Mouse (Mus musculus) liver, embryonic 12.5 days (tissue): ENCODE data around the gene Vmn2r88. TPM values are rescaled to one million over a fixed set of nuclear protein-coding genes. Genes with fewer than 3 reads are reported as not detected.
"Not testable (repeated sequence)": the region's sequence is repeated elsewhere in the genome, so short reads cannot be mapped to it uniquely, and the experiment has no call there.

Experiments used
- ATAC-seq: fragments of 200-750 bp; cut with Nextera tagmentation; 2 replicates; pipeline ENCODE4 v1.8.0; 2017; ENCODE audit warnings: moderate number of reproducible peaks, mild to moderate bottlenecking, moderate library complexity
- H3K27ac ChIP-seq: fragments of 300-500 bp; sonication (generic); 2 replicates; pipeline ENCODE4 v1.5.1; 2016; ENCODE audit warnings: mild to moderate bottlenecking
- H3K27me3 ChIP-seq: fragments of 300-500 bp; sonication (generic); replicated peaks from 2 replicates; pipeline ENCODE4 v1.6.1; 2016; ENCODE audit warnings: mild to moderate bottlenecking, moderate library complexity
- H3K36me3 ChIP-seq: fragments of 300-500 bp; sonication (generic); 2 replicates; pipeline ENCODE4 v1.6.1; 2016; ENCODE audit warnings: mild to moderate bottlenecking, moderate library complexity
- H3K4me1 ChIP-seq: fragments of 300-500 bp; sonication (generic); 2 replicates; pipeline ENCODE4 v1.6.1; 2016
- H3K4me2 ChIP-seq: fragments of 300-500 bp; sonication (generic); 2 replicates; pipeline ENCODE4 v1.6.1; 2016; ENCODE audit warnings: mild to moderate bottlenecking, moderate library complexity
- H3K4me3 ChIP-seq: fragments of 300-500 bp; sonication (generic); 2 replicates; pipeline ENCODE4 v1.5.1; 2016; ENCODE audit warnings: mild to moderate bottlenecking, moderate library complexity
- H3K9ac ChIP-seq: fragments of 300-500 bp; sonication (generic); 2 replicates; pipeline ENCODE4 v1.6.1; 2016; ENCODE audit warnings: mild to moderate bottlenecking, moderate library complexity
- H3K9me3 ChIP-seq: fragments of 300-500 bp; sonication (generic); replicated peaks from 2 replicates; pipeline ENCODE4 v1.6.1; 2016; ENCODE audit warnings: mild to moderate bottlenecking, moderate library complexity
- WGBS: fragments of 180-500 bp; shearing (Covaris S2); methylation state at CpG from one replicate; pipeline ENCODE4 v1.1.7; 2016; ENCODE audit not compliant: insufficient replicate concordance; 5-methylcytosine and 5-hydroxymethylcytosine counted together
- polyA plus RNA-seq: library from polyadenylated mRNA; unstranded; fragments of >200 nt; fragmentation: Nextera tagmentation; extraction: Ambion mirVana; gene quantifications from 2 replicates; pipeline ENCODE4 v1.2.1, GENCODE M21; 2016

Gene Vmn2r88
- polyA plus RNA-seq = not detected in 2 replicates

- 46% methylated on average over 1 of the region's 1 CpGs for WGBS
- Histone ChIP-seq H3K4me3 (no peak within 1 kb of the TSS), H3K4me2 (no peak within 1 kb of the TSS), H3K9me3 (no peaks in the 10 kb centered on the region), H3K9ac (no peak within 1 kb of the TSS), H3K27ac (no peak within 1 kb of the TSS), H3K36me3 (no peaks in the 10 kb centered on the region), H3K27me3 (no peaks in the 10 kb centered on the region), H3K4me1 (no peaks in the 10 kb centered on the region)
- ATAC-seq = no peak
Observed at GRCm38 (mm10) chr14:51410520-51410919, at the start of gene Vmn2r88. Gene Vmn2r88 (plus strand): TSS chr14:51410820.

GRCm38 (mm10) chr14:51361456-51361855 lies 49.2 kb upstream of the Vmn2r88 start, which contains the start of gene Gm7247:
Gene Gm7247 (plus strand): TSS chr14:51361756.
- H3K27ac ChIP-seq = no peak within 1 kb of the TSS
- no peaks in the 10 kb centered on the region for H3K36me3 ChIP-seq
- ATAC-seq = no peak
- no peak within 1 kb of the TSS for H3K4me2 ChIP-seq
- H3K4me1 ChIP-seq = no peaks in the 10 kb centered on the region
- H3K27me3 ChIP-seq = peaks cover 24% of the 10 kb centered on the region
- H3K4me3 ChIP-seq = no peak within 1 kb of the TSS
- whole genome bisulfite sequencing = 52% methylated on average over 1 of the region's 1 CpGs
- no peak within 1 kb of the TSS for H3K9ac ChIP-seq
- H3K9me3 ChIP-seq = no peaks in the 10 kb centered on the region

GRCm38 (mm10) chr14:51382805-51383204 lies 27.8 kb upstream of the Vmn2r88 start:
- H3K4me3 ChIP-seq = no peak overlapping the region
- peaks cover 24% of the 10 kb centered on the region for H3K9me3 ChIP-seq
- H3K27me3 ChIP-seq = no peaks in the 10 kb centered on the region
- no peak overlapping the region for H3K9ac ChIP-seq
- H3K4me2 ChIP-seq = no peak overlapping the region
- no peaks in the 10 kb centered on the region for H3K36me3 ChIP-seq
- no peak overlapping the region for H3K27ac ChIP-seq
- ATAC-seq = no peak
- WGBS = 80% methylated on average over 20 of the region's 20 CpGs
- no peaks in the 10 kb centered on the region for H3K4me1 ChIP-seq

- Histone ChIP-seq H3K27ac (no peak overlapping the region), H3K9me3 (peaks cover 27% of the 10 kb centered on the region), H3K4me3 (no peak overlapping the region), H3K27me3 (no peaks in the 10 kb centered on the region), H3K9ac (no peak overlapping the region), H3K4me2 (no peak overlapping the region), H3K4me1 (no peaks in the 10 kb centered on the region), H3K36me3 (no peaks in the 10 kb centered on the region)
- ATAC-seq = no peak
- WGBS = 85% methylated on average over 10 of the region's 10 CpGs
Observed at GRCm38 (mm10) chr14:51384351-51384750, 26.3 kb upstream of the Vmn2r88 start.

DNA sequence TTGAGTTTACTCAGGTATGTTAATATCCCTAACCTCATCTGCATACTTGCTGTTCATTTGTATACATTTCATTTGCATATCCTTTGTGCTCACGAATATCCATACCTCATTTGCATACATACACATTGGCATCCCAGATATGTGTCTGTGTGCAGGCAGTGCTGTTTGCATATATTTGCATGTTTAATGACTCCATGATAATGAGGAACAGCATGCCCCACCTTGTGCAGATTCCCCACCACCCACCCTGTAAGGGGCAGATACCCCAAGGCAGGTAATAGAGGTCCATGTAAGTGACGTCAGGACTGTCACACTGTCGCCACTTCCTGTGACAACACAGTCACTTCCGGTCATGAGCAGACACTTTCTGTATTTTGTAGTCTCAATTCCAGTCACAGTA lies 24.9 kb upstream of the Vmn2r88 start:
- Histone ChIP-seq H3K4me2 (no peak overlapping the region), H3K36me3 (no peaks in the 10 kb centered on the region), H3K27me3 (no peaks in the 10 kb centered on the region), H3K27ac (no peak overlapping the region), H3K9ac (no peak overlapping the region), H3K9me3 (peaks cover 27% of the 10 kb centered on the region), H3K4me1 (no peaks in the 10 kb centered on the region), H3K4me3 (no peak overlapping the region)
- ATAC-seq = no peak
- 66% methylated on average over 4 of the region's 4 CpGs for WGBS

- Histone ChIP-seq H3K9me3 (peaks cover 23% of the 10 kb centered on the region), H3K9ac (no peak overlapping the region), H3K36me3 (no peaks in the 10 kb centered on the region), H3K27me3 (no peaks in the 10 kb centered on the region), H3K4me3 (no peak overlapping the region), H3K4me1 (no peaks in the 10 kb centered on the region), H3K27ac (no peak overlapping the region), H3K4me2 (no peak overlapping the region)
- WGBS = 85% methylated on average over 8 of the region's 8 CpGs
- ATAC-seq = no peak
Observed at GRCm38 (mm10) chr14:51387768-51388167, 22.9 kb upstream of the Vmn2r88 start.

GRCm38 (mm10) chr14:51388222-51388621 lies 22.4 kb upstream of the Vmn2r88 start:
- H3K9ac ChIP-seq = no peak overlapping the region
- H3K4me3 ChIP-seq = no peak overlapping the region
- no peak for ATAC-seq
- H3K4me2 ChIP-seq = no peak overlapping the region
- H3K36me3 ChIP-seq = no peaks in the 10 kb centered on the region
- no peaks in the 10 kb centered on the region for H3K4me1 ChIP-seq
- peaks cover 18% of the 10 kb centered on the region for H3K9me3 ChIP-seq
- no peaks in the 10 kb centered on the region for H3K27me3 ChIP-seq
- H3K27ac ChIP-seq = no peak overlapping the region
- WGBS = 86% methylated on average over 9 of the region's 9 CpGs

DNA sequence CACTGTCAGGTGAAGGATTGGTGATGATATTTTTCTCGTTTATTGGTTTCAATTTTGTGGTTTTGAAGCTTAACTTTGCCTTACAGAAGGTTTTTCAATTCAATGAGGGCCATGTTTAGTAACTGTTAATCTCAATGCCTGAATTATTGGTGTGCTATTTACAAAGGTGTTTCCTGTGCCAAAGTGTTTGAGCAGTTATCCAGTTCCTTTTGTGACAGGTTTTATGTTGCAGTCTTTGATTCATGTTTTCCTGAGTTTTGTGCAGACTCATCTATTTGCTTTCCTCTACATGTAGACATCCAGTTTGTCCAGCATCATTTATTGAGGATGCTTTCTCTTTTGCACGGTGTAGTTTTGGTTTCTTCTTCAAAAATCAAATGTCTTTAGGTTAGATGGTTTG lies 13.3 kb downstream of the Vmn2r88 start:
- H3K4me1 ChIP-seq = no peaks in the 10 kb centered on the region
- H3K36me3 ChIP-seq = no peaks in the 10 kb centered on the region
- H3K4me2 ChIP-seq = no peak overlapping the region
- H3K4me3 ChIP-seq = no peak overlapping the region
- no peak overlapping the region for H3K9ac ChIP-seq
- ATAC-seq = no peak
- 31% methylated on average over 2 of the region's 2 CpGs for WGBS
- no peak overlapping the region for H3K27ac ChIP-seq
- no peaks in the 10 kb centered on the region for H3K27me3 ChIP-seq
- H3K9me3 ChIP-seq = no peaks in the 10 kb centered on the region

- not testable (repeated sequence) for H3K4me1 ChIP-seq, H3K27ac ChIP-seq, H3K9ac ChIP-seq, H3K4me3 ChIP-seq, H3K4me2 ChIP-seq, H3K27me3 ChIP-seq, H3K9me3 ChIP-seq, H3K36me3 ChIP-seq, ATAC-seq
Observed at GRCm38 (mm10) chr14:51430138-51430537, 19.5 kb downstream of the Vmn2r88 start.

DNA sequence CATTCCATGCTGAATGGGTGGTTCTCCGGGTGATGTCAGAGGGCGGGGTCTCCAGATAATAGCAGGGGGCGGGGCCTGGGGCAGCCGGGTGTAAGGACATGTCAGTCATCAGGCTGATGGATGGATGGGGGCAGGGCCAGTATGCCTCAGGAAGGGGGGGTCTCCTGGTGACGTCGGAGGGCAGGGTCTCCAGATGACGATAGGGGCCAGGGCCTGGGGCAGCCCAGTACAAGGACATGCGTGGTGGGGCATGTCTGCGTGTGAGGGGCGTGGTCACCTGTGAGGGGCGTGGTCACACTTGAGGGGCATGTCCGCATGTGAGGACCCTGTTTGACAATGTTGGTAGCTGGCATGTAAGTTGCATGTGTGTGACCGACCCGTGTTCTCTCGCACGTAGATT lies 23.9 kb downstream of the Vmn2r88 start:
- no peak overlapping the region for H3K9ac ChIP-seq
- ATAC-seq = 0 out of 2 replicates have a peak, but pooled peaks have one; percentile 35
- no peak overlapping the region for H3K4me2 ChIP-seq
- H3K27ac ChIP-seq = no peak overlapping the region
- WGBS = 78% methylated on average over 16 of the region's 16 CpGs
- H3K36me3 ChIP-seq = no peaks in the 10 kb centered on the region
- no peak overlapping the region for H3K4me3 ChIP-seq
- H3K4me1 ChIP-seq = no peaks in the 10 kb centered on the region
- no peaks in the 10 kb centered on the region for H3K27me3 ChIP-seq
- H3K9me3 ChIP-seq = peaks cover 23% of the 10 kb centered on the region

DNA sequence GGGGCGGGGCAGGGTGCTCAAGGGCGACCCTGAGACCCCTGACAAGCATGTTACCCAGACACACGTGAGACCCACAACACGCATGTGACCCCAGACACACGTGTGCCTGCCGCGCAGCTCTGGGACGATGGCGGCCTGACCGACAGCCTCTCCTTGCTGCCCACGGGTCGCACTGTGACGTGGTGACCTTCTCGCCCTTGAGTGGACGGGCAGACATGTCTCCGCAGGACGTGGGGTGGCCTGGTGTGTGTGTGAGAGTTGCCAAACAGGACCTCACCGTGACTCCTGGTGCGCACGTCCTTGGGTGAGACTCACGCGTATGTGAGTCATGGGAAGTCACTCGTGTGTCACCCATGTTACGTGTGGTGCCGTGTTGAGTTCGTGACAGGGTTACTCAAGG lies 24.4 kb downstream of the Vmn2r88 start:
- H3K9me3 ChIP-seq = peaks cover 23% of the 10 kb centered on the region
- 90% methylated on average over 26 of the region's 26 CpGs for WGBS
- no peak overlapping the region for H3K4me2 ChIP-seq
- H3K27me3 ChIP-seq = no peaks in the 10 kb centered on the region
- no peaks in the 10 kb centered on the region for H3K36me3 ChIP-seq
- H3K4me1 ChIP-seq = no peaks in the 10 kb centered on the region
- ATAC-seq = no peak
- H3K4me3 ChIP-seq = no peak overlapping the region
- H3K27ac ChIP-seq = no peak overlapping the region
- H3K9ac ChIP-seq = no peak overlapping the region

DNA sequence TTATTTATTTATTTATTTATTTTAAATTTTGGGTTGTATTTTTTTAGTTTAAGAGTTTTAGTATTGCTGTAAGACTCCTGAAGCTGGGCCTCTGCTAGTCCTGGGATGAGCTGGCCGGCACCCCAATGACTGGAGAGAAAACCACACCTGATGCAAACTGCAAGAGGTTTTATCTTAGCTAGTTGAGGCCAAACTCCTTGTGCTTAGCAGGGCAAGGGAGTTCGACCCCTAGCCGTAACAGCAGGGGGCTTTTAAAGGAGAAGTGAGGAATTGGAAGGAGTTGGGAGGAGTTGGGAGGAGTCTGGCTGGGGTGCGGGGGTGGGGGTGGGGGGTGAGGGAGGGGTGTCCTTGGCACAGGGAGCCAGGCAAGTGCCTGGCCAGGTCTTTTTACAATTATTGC lies 28.3 kb downstream of the Vmn2r88 start:
- 80% methylated on average over 4 of the region's 4 CpGs for WGBS
- no peak for ATAC-seq

DNA sequence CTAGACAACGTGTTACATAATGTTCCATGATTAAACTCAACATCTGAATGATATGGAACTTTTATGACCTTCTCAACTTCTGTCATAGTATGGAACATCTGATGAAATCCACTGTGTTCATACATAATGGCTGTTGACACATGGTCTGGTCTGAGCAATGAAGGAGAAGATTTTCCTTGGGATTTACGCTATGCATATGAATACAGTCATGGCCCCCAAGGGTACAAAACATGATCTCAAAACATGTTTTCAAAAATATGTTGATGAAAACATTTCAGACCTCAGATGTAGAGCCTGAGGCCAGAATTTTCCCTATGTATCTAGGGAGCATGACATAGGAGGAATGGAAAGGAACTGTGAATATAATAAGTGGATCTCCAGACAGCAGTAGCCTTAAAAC lies 40.9 kb downstream of the Vmn2r88 start, which contains the start of gene Vmn2r89:
Gene Vmn2r89 (plus strand): TSS at position 301 of the 400 bp plus-strand sequence.
- not testable (repeated sequence) for H3K27me3 ChIP-seq, ATAC-seq, H3K4me1 ChIP-seq, H3K36me3 ChIP-seq, H3K4me3 ChIP-seq, H3K27ac ChIP-seq, H3K9me3 ChIP-seq, H3K9ac ChIP-seq, H3K4me2 ChIP-seq
- WGBS = 66% methylated on average over 2 of the region's 2 CpGs

More for the DNA sequence above, 28.3 kb downstream of the Vmn2r88 start:
- H3K9me3 ChIP-seq = peaks cover 23% of the 10 kb centered on the region
- no peaks in the 10 kb centered on the region for H3K36me3 ChIP-seq
- H3K27me3 ChIP-seq = no peaks in the 10 kb centered on the region
- H3K9ac ChIP-seq = no peak overlapping the region
- H3K4me1 ChIP-seq = no peaks in the 10 kb centered on the region
- no peak overlapping the region for H3K4me3 ChIP-seq
- H3K27ac ChIP-seq = no peak overlapping the region
- H3K4me2 ChIP-seq = no peak overlapping the region
